In the genomic region with DNA sequence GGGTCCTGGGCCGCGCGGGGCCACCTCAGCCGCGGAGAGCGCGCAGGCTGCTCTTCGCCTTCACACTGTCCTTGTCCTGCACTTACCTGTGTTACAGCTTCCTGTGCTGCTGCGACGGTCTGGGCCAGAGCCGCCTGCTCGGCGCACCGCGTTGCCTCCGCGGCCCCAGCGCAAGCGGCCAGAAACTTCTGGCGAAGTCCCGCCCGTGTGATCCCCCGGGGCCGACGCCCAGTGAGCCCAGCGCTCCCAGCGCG, we compare ENCODE assay signal across 8 mouse cellular contexts. TPM values are rescaled to one million over a fixed set of nuclear protein-coding genes. Genes with fewer than 3 reads are reported as not detected.
DNase-seq lines count a peak whose midpoint lies in the region; ATAC-seq lines count a peak whose summit lies in the region.
"Had no signal": no experiment of that assay in that cellular context is flagged by ENCODE, and none has a peak within 500 bp of the region (broad histone marks: within the 10 kb centered on the region; RNA-seq: fewer than 3 reads in every experiment).

No protein-coding gene starts in this region.

- 2% methylated on average over 21 of the region's 28 CpGs for WGBS in lung, embryonic 15.5 days
- 3% methylated on average over 8 of the region's 28 CpGs for WGBS in embryonic facial prominence, embryonic 14.5 days
- WGBS in hindbrain, embryonic 16.5 days = 1% methylated on average over 21 of the region's 28 CpGs
- under 1% methylated on average over 15 of the region's 28 CpGs for WGBS in neural tube, embryonic 14.5 days

- peak overlapping the region; percentile 13; the same call in 1 of the 2 replicates for H3K4me2 ChIP-seq in lung, embryonic 15.5 days
- peak overlapping the region; percentile 49 for H3K4me2 ChIP-seq in embryonic facial prominence, embryonic 14.5 days (ENCODE audit: low read depth, low read length)
- peak overlapping the region; percentile 88 for H3K4me2 ChIP-seq in hindbrain, embryonic 16.5 days (ENCODE audit: low read length)
- peak overlapping the region; percentile 73 for H3K4me2 ChIP-seq in neural tube, embryonic 14.5 days (ENCODE audit: low read depth, low read length)

- DNase-seq in lung, adult 18-20 months = no peak
- DNase-seq in embryonic facial prominence, embryonic 14.5 days (ENCODE audit: low spot score) = no peak
- no peak for DNase-seq in layer of hippocampus, adult 8-10 months (ENCODE audit: low spot score in 2 of 2)
- no peak for DNase-seq in layer of hippocampus, postnatal 10 days (ENCODE audit: low spot score in 2 of 2)

- H3K9me3 ChIP-seq in lung, embryonic 15.5 days = no peaks in the 10 kb centered on the region
- no peaks in the 10 kb centered on the region for H3K9me3 ChIP-seq in embryonic facial prominence, embryonic 14.5 days (ENCODE audit: control insufficient read depth, low read length)
- no peaks in the 10 kb centered on the region for H3K9me3 ChIP-seq in hindbrain, embryonic 16.5 days (ENCODE audit: control insufficient read depth, low read length)
- no peaks in the 10 kb centered on the region for H3K9me3 ChIP-seq in neural tube, embryonic 14.5 days (ENCODE audit: control insufficient read depth, low read length)

- no peaks in the 10 kb centered on the region; the same call in 1 of the 2 replicates for H3K4me1 ChIP-seq in lung, embryonic 15.5 days
- H3K4me1 ChIP-seq in embryonic facial prominence, embryonic 14.5 days (ENCODE audit: control insufficient read depth, insufficient read depth, low read length) = no peaks in the 10 kb centered on the region; the same call in 1 of the 2 replicates
- peaks cover 11% of the 10 kb centered on the region; the same call in 1 of the 2 replicates for H3K4me1 ChIP-seq in hindbrain, embryonic 16.5 days (ENCODE audit: control insufficient read depth, insufficient read depth, low read depth, low read length)
- peaks cover 6% of the 10 kb centered on the region for H3K4me1 ChIP-seq in neural tube, embryonic 14.5 days (ENCODE audit: control insufficient read depth, insufficient read depth, low read length)

- no peak overlapping the region for H3K27ac ChIP-seq in lung, embryonic 15.5 days
- no peak overlapping the region for H3K27ac ChIP-seq in embryonic facial prominence, embryonic 14.5 days (replicated peaks; ENCODE audit: low read depth, low read length)
- H3K27ac ChIP-seq in hindbrain, embryonic 16.5 days (ENCODE audit: low read depth, low read length) = no peak overlapping the region
- no peak overlapping the region for H3K27ac ChIP-seq in neural tube, embryonic 14.5 days (ENCODE audit: low read depth, low read length)

- H3K9ac ChIP-seq in lung, embryonic 15.5 days = no peak overlapping the region
- H3K9ac ChIP-seq in embryonic facial prominence, embryonic 14.5 days (ENCODE audit: low read depth, low read length) = no peak overlapping the region; the same call in 1 of the 2 replicates
- H3K9ac ChIP-seq in hindbrain, embryonic 16.5 days (ENCODE audit: low read depth, low read length) = peak overlapping the region; percentile 65
- peak overlapping the region; percentile 54 for H3K9ac ChIP-seq in neural tube, embryonic 14.5 days (replicated peaks; ENCODE audit: low read depth, low read length)

- no peak overlapping the region for H3K4me3 ChIP-seq in lung, embryonic 15.5 days
- peak overlapping the region; percentile 30 for H3K4me3 ChIP-seq in embryonic facial prominence, embryonic 14.5 days (ENCODE audit: low read depth, low read length)
- peak overlapping the region; percentile 59 for H3K4me3 ChIP-seq in hindbrain, embryonic 16.5 days (ENCODE audit: low read length)
- H3K4me3 ChIP-seq in neural tube, embryonic 14.5 days (ENCODE audit: low read depth, low read length) = peak overlapping the region; percentile 48

- no peak for ATAC-seq in lung, embryonic 15.5 days (ENCODE audit: borderline replicate concordance, extremely low read depth, low FRiP score, low TSS enrichment)
- ATAC-seq in embryonic facial prominence, embryonic 14.5 days (ENCODE audit: low read depth) = no peak
- ATAC-seq in hindbrain, embryonic 16.5 days = peak; percentile 46
- peak; percentile 45 for ATAC-seq in neural tube, embryonic 14.5 days (ENCODE audit: low read depth)

- H3K36me3 ChIP-seq in lung, embryonic 15.5 days = no peaks in the 10 kb centered on the region
- H3K36me3 ChIP-seq in embryonic facial prominence, embryonic 14.5 days (ENCODE audit: control insufficient read depth, insufficient read depth, low read length) = no peaks in the 10 kb centered on the region
- no peaks in the 10 kb centered on the region for H3K36me3 ChIP-seq in hindbrain, embryonic 16.5 days (ENCODE audit: control insufficient read depth, insufficient read depth, low read length)
- no peaks in the 10 kb centered on the region for H3K36me3 ChIP-seq in neural tube, embryonic 14.5 days (ENCODE audit: control insufficient read depth, insufficient read depth, low read length)

- H3K27me3 ChIP-seq in lung, embryonic 15.5 days = peaks cover 42% of the 10 kb centered on the region
- H3K27me3 ChIP-seq in embryonic facial prominence, embryonic 14.5 days (replicated peaks; ENCODE audit: control insufficient read depth, insufficient read depth, low read length) = peaks cover 45% of the 10 kb centered on the region
- H3K27me3 ChIP-seq in hindbrain, embryonic 16.5 days (replicated peaks; ENCODE audit: control insufficient read depth, insufficient read depth, low read length) = peaks cover 30% of the 10 kb centered on the region
- H3K27me3 ChIP-seq in neural tube, embryonic 14.5 days (ENCODE audit: control insufficient read depth, insufficient read depth, low read length) = peaks cover 26% of the 10 kb centered on the region

RNA-seq across cellular contexts. Expression of a gene that starts 1.0 kb away (rescaled TPM):
- 0.20 and 0.39 TPM in 2 replicates for polyA plus RNA-seq in lung, embryonic 15.5 days (2015; fragmentation: Nextera tagmentation; extraction: Ambion mirVana)
- 0.77 and 1.4 TPM in 2 replicates for polyA plus RNA-seq in embryonic facial prominence, embryonic 14.5 days (2014; fragmentation: Nextera tagmentation; extraction: Ambion mirVana)
- 19.7 and 20.2 TPM in 2 replicates for polyA plus RNA-seq in hindbrain, embryonic 16.5 days (2015; fragmentation: Nextera tagmentation; extraction: Ambion mirVana)
- polyA plus RNA-seq in neural tube, embryonic 14.5 days (2014; fragmentation: Nextera tagmentation; extraction: Ambion mirVana) = 21.1 and 21.9 TPM in 2 replicates
- total RNA-seq in layer of hippocampus, adult 8-10 months (2022) = 10 to 100 TPM; 10.1 to 12.8 (median 11.6) TPM
- total RNA-seq in layer of hippocampus, postnatal 10 days (2021) = 10 to 100 TPM; 16.5 to 20.2 TPM
- total RNA-seq: common myeloid progenitor, adult 5-6 weeks had no signal

Comparison
In these comparisons a context has a peak if more than half of its experiments do, and no peak if none do; other contexts are left out.
1. ATAC-seq: peak in hindbrain, embryonic 16.5 days (single experiment) and neural tube, embryonic 14.5 days (single experiment); none in lung, embryonic 15.5 days (single experiment) and embryonic facial prominence, embryonic 14.5 days (single experiment).
2. H3K4me2 ChIP-seq: peak in every context shown above with its lines; median percentile 88 in hindbrain, embryonic 16.5 days; 73 in neural tube, embryonic 14.5 days; 49 in embryonic facial prominence, embryonic 14.5 days; 13 in lung, embryonic 15.5 days.
3. H3K9ac ChIP-seq: peak in hindbrain, embryonic 16.5 days (single experiment) and neural tube, embryonic 14.5 days (single experiment); none in lung, embryonic 15.5 days (single experiment) and embryonic facial prominence, embryonic 14.5 days (single experiment).